Mouse (Mus musculus) lung, embryonic 16.5 days (tissue): ENCODE results near the gene Lix1l. TPM values are rescaled to one million over a fixed set of nuclear protein-coding genes. Genes with fewer than 3 reads are reported as not detected.
"Not testable (repeated sequence)": the region's sequence is repeated elsewhere in the genome, so short reads cannot be mapped to it uniquely, and the experiment has no call there.

Experiments used
- ATAC-seq: fragments of 200-750 bp; cut with Nextera tagmentation; 2 replicates; pipeline ENCODE4 v1.8.0; 2017; ENCODE audit warnings: low read depth, mild to moderate bottlenecking, moderate library complexity
- H3K27ac ChIP-seq: fragments of 300-500 bp; sonication (generic); 2 replicates; pipeline ENCODE4 v1.5.1; 2014; ENCODE audit warnings: mild to moderate bottlenecking, control low read depth, low read length
- H3K27me3 ChIP-seq: fragments of 300-500 bp; sonication (generic); 2 replicates; pipeline ENCODE4 v1.6.1; 2014; ENCODE audit warnings: low read depth, low read length, mixed read lengths; ENCODE audit not compliant: control insufficient read depth, insufficient read depth
- H3K36me3 ChIP-seq: fragments of 300-500 bp; sonication (generic); 2 replicates; pipeline ENCODE4 v1.6.1; 2014; ENCODE audit warnings: low read length; ENCODE audit not compliant: control insufficient read depth, insufficient read depth
- H3K4me1 ChIP-seq: fragments of 300-500 bp; sonication (generic); replicated peaks from 2 replicates; pipeline ENCODE4 v1.6.1; 2014; ENCODE audit warnings: low read length, mixed read lengths; ENCODE audit not compliant: control insufficient read depth, insufficient read depth
- H3K4me2 ChIP-seq: fragments of 300-500 bp; sonication (generic); 2 replicates; pipeline ENCODE4 v1.6.1; 2014; ENCODE audit warnings: low read depth, low read length, control low read depth
- H3K4me3 ChIP-seq: fragments of 300-500 bp; sonication (generic); 2 replicates; pipeline ENCODE4 v1.5.1; 2014; ENCODE audit warnings: mild to moderate bottlenecking, low read length, control low read depth
- H3K9ac ChIP-seq: fragments of 300-500 bp; sonication (generic); 2 replicates; pipeline ENCODE4 v1.6.1; 2014; ENCODE audit warnings: low read length, control low read depth
- H3K9me3 ChIP-seq: fragments of 300-500 bp; sonication (generic); 2 replicates; pipeline ENCODE4 v1.6.1; 2016; ENCODE audit warnings: low read length; ENCODE audit not compliant: control insufficient read depth
- WGBS: fragments of 180-500 bp; shearing (Covaris S2); extraction: QIAGEN DNeasy Blood & Tissue Kit; methylation state at CpG from one replicate; pipeline ENCODE4 v1.1.7; 2014; 5-methylcytosine and 5-hydroxymethylcytosine counted together
- polyA plus RNA-seq: library from polyadenylated mRNA; unstranded; fragments of >200 nt; fragmentation: Nextera tagmentation; extraction: Ambion mirVana; gene quantifications from 2 replicates; pipeline ENCODE4 v1.2.1, GENCODE M21; 2015

Gene Lix1l
- polyA plus RNA-seq, 1 experiment from 2014 or later, result 8.2 TPM

DNA sequence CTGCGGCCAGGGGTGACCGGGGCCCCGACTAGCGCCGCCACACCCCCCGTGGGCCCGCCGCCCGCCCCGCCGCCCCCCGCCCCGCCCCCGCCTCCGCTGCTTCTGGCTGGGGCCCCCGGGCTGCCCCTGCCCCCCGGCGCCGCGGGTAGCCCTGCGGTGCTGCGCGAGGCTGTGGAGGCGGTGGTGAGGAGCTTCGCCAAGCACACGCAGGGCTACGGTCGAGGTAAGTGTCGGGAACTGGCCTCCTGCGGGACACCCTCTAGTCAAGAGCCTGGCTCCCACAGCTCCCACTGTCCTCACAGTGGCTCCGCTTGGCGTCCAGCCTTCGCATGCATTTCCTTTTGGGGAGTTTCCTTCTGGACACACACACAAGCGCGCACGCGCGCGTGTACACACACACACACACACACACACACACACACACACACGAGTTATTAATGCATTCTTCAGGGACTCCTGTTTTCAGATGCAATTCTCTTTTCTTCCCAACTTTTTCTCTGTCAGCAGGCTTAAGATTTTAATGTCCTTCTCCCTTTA is 370 bp downstream of the Lix1l start:
- Histone ChIP-seq H3K4me2 (peak overlapping the region; percentile 69), H3K36me3 (no peaks in the 10 kb centered on the region), H3K4me1 (peaks cover 27% of the 10 kb centered on the region), H3K27me3 (peaks cover 13% of the 10 kb centered on the region), H3K4me3 (peak overlapping the region; percentile 70), H3K9me3 (no peaks in the 10 kb centered on the region), H3K9ac (peak overlapping the region; percentile 82), H3K27ac (peak overlapping the region; percentile 98)
- peak; percentile 69 for ATAC-seq
- 5% methylated on average over 14 of the region's 40 CpGs for WGBS

DNA sequence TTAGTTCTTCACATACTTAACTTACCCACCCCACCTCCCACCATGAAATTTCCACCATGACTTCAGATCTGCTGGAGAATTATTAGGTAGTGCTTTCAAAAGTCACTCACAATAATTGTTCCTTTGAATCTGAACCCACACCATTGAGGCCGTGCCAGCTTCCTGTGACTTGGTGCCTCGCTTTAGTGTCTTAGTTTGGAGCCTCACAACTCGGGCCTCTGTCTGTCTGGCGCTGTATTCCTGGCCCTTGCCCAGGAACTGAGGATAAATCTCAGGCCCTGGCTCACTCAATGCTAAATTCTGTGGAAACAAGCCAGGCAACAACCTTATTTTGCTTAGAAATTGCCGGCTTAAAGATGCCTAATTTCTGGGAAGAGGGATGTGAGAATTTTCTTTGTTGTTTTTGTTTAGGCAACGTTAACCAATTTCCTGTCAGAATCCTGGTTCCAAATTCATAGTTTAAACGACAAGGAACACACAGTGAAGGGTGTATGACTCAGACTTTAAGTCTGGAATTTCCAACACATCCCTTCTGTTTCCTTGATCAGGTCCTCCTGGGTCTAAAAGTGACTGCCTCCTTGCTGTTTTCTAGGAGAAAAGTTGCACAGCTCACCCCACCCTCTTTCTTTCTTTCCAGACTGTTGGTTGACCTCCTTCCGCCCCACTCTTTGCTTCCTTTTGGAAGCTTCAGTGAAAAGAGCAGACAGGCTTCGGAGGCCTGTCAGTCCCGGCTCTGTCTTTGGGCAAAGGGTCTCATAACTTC is 1.2 kb downstream of the Lix1l start:
- ATAC-seq, result no peak
- WGBS, result 23% methylated on average over 10 of the region's 10 CpGs
- H3K9me3 ChIP-seq, result no peaks in the 10 kb centered on the region
- peaks cover 19% of the 10 kb centered on the region for H3K4me1 ChIP-seq
- H3K4me3 ChIP-seq, result peak overlapping the region; percentile 70
- no peaks in the 10 kb centered on the region for H3K36me3 ChIP-seq
- peak overlapping the region; percentile 69 for H3K4me2 ChIP-seq
- peak overlapping the region; percentile 98 for H3K27ac ChIP-seq
- peak overlapping the region; percentile 82 for H3K9ac ChIP-seq
- H3K27me3 ChIP-seq, result peaks cover 6% of the 10 kb centered on the region

DNA sequence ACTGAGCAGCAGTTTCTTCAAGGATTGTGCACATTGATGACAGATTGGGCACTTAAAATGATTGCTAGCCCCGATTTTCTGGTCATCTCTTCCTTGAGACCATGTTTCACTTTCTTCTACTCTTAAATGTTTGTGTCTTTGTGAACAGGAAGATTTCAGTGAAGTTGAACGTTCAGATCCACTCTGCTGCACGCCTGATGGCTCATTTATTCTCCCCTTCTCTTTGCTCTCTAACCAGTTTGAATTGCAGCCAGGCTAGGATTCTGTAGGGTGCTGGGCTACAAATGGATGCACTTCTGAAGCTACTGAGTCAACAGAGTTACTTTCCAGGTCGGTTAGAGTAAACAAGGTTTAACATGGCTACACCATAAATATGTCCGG is 1.7 kb downstream of the Lix1l start:
- Histone ChIP-seq H3K4me2 (peak overlapping the region; percentile 69), H3K36me3 (no peaks in the 10 kb centered on the region), H3K4me3 (peak overlapping the region; percentile 70), H3K27ac (peak overlapping the region; percentile 98), H3K9me3 (no peaks in the 10 kb centered on the region), H3K4me1 (peaks cover 14% of the 10 kb centered on the region; the same call in 1 of the 2 replicates), H3K9ac (peak overlapping the region; percentile 82), H3K27me3 (peaks cover 6% of the 10 kb centered on the region)
- no peak for ATAC-seq
- 13% methylated on average over 5 of the region's 5 CpGs for WGBS

DNA sequence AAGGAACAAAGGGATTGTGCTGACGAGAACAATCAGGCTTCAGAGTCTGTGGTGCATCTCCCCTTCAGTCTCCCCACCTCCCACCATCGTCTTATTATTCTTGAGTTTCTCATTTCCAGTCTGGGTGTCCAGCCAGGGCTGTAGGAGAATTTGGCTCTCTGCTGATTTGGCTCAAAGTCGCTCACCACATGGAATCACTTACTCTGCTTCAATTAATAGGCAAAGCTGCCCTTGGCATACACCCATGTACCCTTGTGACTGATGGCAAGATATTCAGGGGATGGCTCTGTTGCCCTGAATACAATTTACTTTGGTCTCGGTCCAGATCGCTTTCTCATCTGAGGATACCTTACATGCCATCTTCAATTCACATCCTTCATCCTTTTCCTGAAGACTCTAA is 2.4 kb downstream of the Lix1l start:
- Histone ChIP-seq H3K9ac (peak overlapping the region; percentile 82), H3K4me3 (peak overlapping the region; percentile 70), H3K36me3 (no peaks in the 10 kb centered on the region), H3K27me3 (peaks cover 6% of the 10 kb centered on the region), H3K9me3 (no peaks in the 10 kb centered on the region), H3K4me1 (peaks cover 12% of the 10 kb centered on the region; the same call in 1 of the 2 replicates), H3K27ac (peak overlapping the region; percentile 98), H3K4me2 (peak overlapping the region; percentile 69)
- 56% methylated on average over 5 of the region's 5 CpGs for WGBS
- no peak for ATAC-seq

DNA sequence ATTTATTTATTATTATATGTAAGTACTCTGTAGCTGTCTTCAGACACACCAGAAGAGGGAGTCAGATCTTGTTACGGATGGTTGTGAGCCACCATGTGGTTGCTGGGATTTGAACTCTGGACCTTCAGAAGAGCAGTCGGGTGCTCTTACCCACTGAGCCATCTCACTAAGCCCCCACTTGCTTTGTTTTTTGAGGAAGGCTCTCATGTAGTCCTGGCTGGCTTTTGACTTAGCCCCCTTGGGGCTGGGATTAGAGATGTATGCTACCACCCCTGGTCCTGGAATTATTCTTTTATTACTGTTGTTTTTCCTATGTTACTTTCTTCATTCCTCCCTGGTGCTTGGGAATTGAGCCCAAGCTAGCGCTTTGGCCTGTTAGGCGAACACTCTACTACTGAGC is 5.1 kb downstream of the Lix1l start:
- H3K36me3 ChIP-seq, ATAC-seq, H3K4me3 ChIP-seq, H3K27me3 ChIP-seq, H3K9me3 ChIP-seq, H3K4me2 ChIP-seq, H3K27ac ChIP-seq, H3K9ac ChIP-seq, H3K4me1 ChIP-seq: not testable (repeated sequence)
- 87% methylated on average over 3 of the region's 4 CpGs for WGBS

DNA sequence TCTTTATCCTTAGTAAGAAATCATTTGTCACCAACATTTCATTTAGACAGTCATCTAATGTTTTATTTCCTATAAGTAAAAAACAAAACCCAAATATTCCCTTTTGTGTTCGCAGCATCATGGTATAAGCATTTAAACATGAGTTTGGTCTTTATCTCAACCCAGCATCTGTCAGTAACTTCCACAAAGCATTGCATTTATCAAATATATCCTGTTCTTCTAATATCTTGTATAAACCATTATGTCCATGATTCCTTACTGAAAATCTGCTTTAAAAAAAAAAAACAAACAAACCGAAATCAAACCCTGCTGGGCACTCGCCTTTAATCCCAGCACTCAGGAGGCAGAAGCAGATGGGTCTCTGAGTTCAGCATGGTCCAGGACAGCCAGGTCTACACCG is 5.7 kb downstream of the Lix1l start:
- 79% methylated on average over 4 of the region's 4 CpGs for WGBS
- ATAC-seq, result no peak
- H3K4me3 ChIP-seq, result no peak overlapping the region
- H3K9ac ChIP-seq, result no peak overlapping the region
- H3K9me3 ChIP-seq, result no peaks in the 10 kb centered on the region
- H3K27me3 ChIP-seq, result no peaks in the 10 kb centered on the region
- H3K4me1 ChIP-seq, result peaks cover 5% of the 10 kb centered on the region; the same call in 1 of the 2 replicates
- no peak overlapping the region for H3K27ac ChIP-seq
- H3K4me2 ChIP-seq, result no peak overlapping the region
- H3K36me3 ChIP-seq, result no peaks in the 10 kb centered on the region

DNA sequence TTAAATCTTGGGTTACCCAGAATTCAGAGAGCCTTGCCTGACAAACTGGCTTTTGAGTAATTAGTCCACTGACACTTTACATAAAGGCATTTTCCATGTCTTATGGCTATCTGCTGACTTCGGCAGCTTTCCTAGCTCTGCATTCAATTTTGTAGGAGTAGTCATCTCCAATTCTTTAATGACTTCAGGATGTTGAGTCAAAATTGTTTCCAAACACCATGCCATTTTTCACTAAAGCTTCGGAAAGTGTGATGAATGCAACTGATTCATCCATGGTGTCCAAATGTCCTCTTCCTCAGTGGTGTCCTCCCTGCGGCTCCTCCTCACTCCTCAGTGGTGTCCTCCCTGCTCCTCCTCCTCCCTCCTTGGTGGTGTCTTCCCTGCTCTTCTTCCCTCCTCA is 17.0 kb downstream of the Lix1l start:
- no peak for ATAC-seq

DNA sequence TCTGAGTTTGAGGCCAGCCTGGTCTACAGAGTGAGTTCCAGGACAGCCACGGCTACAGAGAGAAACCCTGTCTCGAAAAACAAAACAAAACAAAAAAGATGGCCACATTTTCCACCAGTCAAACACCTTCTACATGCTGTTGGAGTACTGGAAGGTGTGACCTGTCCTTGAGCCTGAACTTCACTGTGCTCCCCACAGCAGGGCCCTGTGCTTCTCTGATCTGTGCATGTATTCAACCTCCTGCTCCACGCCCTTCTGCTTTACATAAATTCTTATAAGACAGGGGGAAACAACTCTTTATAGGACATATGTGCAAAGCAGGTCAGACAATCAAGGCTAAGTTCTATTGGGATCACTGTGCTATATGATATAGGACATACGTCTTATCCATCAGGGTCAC is 22.3 kb downstream of the Lix1l start:
- Histone ChIP-seq H3K9me3 (no peaks in the 10 kb centered on the region), H3K4me1 (no peaks in the 10 kb centered on the region), H3K4me3 (no peak overlapping the region), H3K27ac (no peak overlapping the region), H3K27me3 (no peaks in the 10 kb centered on the region), H3K36me3 (peaks cover 10% of the 10 kb centered on the region), H3K4me2 (no peak overlapping the region), H3K9ac (no peak overlapping the region)
- no peak for ATAC-seq
- WGBS, result 79% methylated on average over 4 of the region's 4 CpGs

More for the DNA sequence above, 17.0 kb downstream of the Lix1l start:
- Histone ChIP-seq H3K36me3 (peaks cover 9% of the 10 kb centered on the region), H3K27ac (no peak overlapping the region), H3K4me3 (no peak overlapping the region), H3K4me1 (no peaks in the 10 kb centered on the region), H3K9me3 (no peaks in the 10 kb centered on the region), H3K9ac (no peak overlapping the region), H3K4me2 (no peak overlapping the region), H3K27me3 (no peaks in the 10 kb centered on the region)
- WGBS, result 87% methylated on average over 3 of the region's 3 CpGs

DNA sequence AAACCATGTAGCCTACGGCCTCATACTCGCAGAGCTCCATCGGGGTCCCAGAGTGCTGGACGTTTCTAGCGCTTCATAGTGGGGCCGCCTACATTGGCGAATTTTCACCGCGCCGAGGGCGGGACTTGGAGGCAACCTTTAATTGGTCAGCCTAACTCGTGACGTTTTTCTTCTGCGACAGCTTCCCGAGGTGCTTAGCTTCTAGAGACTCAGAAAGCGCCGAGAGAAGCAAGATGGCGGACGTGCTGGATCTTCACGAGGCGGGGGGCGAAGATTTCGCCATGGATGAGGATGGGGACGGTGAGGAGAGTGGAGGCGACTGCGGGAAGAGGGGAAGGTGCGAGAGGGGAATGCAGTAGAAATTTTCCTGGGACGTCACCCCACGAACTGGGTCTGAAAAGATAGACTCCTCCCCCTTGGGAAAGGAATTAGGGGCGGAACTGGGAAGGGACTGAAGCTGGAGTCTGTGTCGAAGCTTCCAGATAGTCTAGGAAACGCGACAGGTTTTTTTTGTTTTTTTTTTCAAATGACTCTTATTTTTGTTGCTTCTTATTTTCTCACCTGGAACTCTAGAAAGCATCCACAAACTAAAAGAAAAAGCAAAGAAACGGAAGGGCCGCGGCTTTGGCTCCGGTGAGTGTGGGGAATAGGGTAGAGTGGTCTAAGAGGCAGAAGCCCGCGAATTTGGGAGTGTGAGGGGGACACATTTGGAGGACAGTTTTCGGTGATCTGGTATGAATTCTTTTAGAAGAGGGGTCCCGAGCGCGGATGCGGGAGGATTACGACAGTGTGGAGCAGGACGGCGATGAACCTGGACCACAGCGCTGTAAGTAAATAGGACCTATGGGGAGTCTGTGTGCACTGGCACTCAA is 29.0 kb downstream of the Lix1l start, which contains the start of gene Rbm8a:
Gene Rbm8a (plus strand): TSS at position 205 of the 872 bp plus-strand sequence.
- WGBS, result under 1% methylated on average over 48 of the region's 48 CpGs

More for the DNA sequence above, 29.0 kb downstream of the Lix1l start, which contains the start of gene Rbm8a:
- Histone ChIP-seq H3K4me1 (peaks cover 12% of the 10 kb centered on the region; the same call in 1 of the 2 replicates), H3K27ac (peak within 1 kb of the TSS; percentile 79), H3K9ac (peak within 1 kb of the TSS; percentile 83), H3K9me3 (no peaks in the 10 kb centered on the region), H3K4me2 (peak within 1 kb of the TSS; percentile 95), H3K4me3 (peak within 1 kb of the TSS; percentile 90), H3K36me3 (peaks cover 14% of the 10 kb centered on the region), H3K27me3 (no peaks in the 10 kb centered on the region)
- peak; percentile 96 for ATAC-seq
